Mouse (Mus musculus): ENCODE measurements at regions not wholly inside any gene's neighbourhood (a gene's known extent, or its start where the extent isn't known, plus 50 kb on each side); places are given as distances from the start of the nearest gene placed in this dataset.

DNA sequence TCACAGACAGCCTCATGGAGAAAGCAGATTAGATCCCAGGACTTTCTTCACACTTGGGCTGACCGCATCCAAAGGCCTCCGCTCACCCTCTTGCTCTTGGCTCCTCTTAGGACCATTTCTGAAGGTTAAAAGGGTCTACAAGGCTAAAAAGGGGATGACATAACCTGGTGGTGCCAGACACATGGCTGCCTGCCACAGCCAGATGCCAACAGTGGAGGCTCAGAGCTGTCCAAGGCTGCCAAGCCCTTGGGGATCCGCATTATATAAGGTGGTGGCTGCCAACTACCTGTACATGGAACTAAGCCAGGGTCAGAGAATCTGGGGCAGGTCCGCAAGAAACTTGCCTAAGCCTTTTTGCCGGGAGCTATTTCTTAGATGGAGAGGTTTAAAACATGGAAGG lies 151.5 kb upstream of the Npy start:
- TF ChIP-seq ZC3H11A (IDR thresholded peaks at IDR 0.05; ENCODE audit: borderline replicate concordance, low read depth, low read length) (no peak), MAFK (IDR thresholded peaks at IDR 0.05; ENCODE audit: insufficient read depth, low read depth, low read length) (no peak), HCFC1 (IDR thresholded peaks at IDR 0.05; ENCODE audit: borderline replicate concordance, insufficient read depth, low read length) (no peak), CHD2 (IDR thresholded peaks at IDR 0.05; ENCODE audit: low read depth, low read length) (no peak), ZNF384 (IDR thresholded peaks at IDR 0.05; ENCODE audit: low read depth, low read length) (no peak)
